Mouse (Mus musculus): ENCODE results near the gene Mical1.

DNA sequence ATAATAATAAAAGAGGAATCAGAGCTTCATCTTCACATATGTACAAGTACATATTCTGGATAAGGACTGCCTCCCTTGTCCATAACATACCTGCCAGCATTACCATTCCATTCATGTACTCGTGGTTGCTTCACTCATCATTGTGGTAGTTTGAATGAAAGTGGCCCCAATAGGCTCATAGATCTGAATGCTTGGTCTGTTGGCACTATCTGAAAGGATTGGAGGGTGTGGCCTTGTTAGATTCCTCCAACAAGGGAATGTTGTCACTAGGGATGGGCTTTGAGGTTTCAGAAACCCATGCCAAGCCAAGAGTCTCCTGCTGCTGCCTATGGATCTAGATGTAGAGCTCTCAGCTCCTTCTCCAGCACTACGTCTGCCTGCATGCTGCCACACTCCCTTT lies 59.9 kb downstream of the Mical1 start:
- TF ChIP-seq EP300 (IDR thresholded peaks at IDR 0.05; ENCODE audit: low read depth) (no peak), CTCF (IDR thresholded peaks at IDR 0.05; ENCODE audit: low read depth) (no peak)

Measured in heart, postnatal 0 days (tissue).